Mouse (Mus musculus) forebrain, embryonic 10.5 days (tissue): ENCODE measurements around the gene Irs2. TPM values are rescaled to one million over a fixed set of nuclear protein-coding genes. Genes with fewer than 3 reads are reported as not detected.
A peak's percentile ranks its signal among the peaks of the same experiment; 100 is the strongest.

Experiments
- DNase-seq: peaks from one replicate; pipeline ENCODE4 v3.0.0-alpha.2; 2017; ENCODE audit warnings: low spot score; ENCODE audit errors: extremely low spot score
- H3K27ac ChIP-seq: fragments of 300-500 bp; sonication (generic); 2 replicates; pipeline ENCODE4 v1.5.1; 2016; ENCODE audit warnings: mild to moderate bottlenecking
- H3K27me3 ChIP-seq: fragments of 300-500 bp; sonication (generic); 2 replicates; pipeline ENCODE4 v1.6.1; 2016; ENCODE audit warnings: mild to moderate bottlenecking; ENCODE audit not compliant: poor library complexity, severe bottlenecking
- H3K36me3 ChIP-seq: fragments of 300-500 bp; sonication (generic); replicated peaks from 2 replicates; pipeline ENCODE4 v1.6.1; 2016; ENCODE audit warnings: mild to moderate bottlenecking, moderate library complexity
- H3K4me1 ChIP-seq: fragments of 300-500 bp; sonication (generic); 2 replicates; pipeline ENCODE4 v1.6.1; 2016
- H3K4me3 ChIP-seq: fragments of 300-500 bp; sonication (generic); 2 replicates; pipeline ENCODE4 v1.5.1; 2016; ENCODE audit warnings: mild to moderate bottlenecking, moderate library complexity
- H3K9me3 ChIP-seq: fragments of 300-500 bp; sonication (generic); 2 replicates; pipeline ENCODE4 v1.6.1; 2016; ENCODE audit warnings: mild to moderate bottlenecking, moderate library complexity
- WGBS: fragments of 180-500 bp; shearing (Covaris S2); methylation state at CpG from one replicate; pipeline ENCODE4 v1.1.7; 2016; 5-methylcytosine and 5-hydroxymethylcytosine counted together
- polyA plus RNA-seq: library from polyadenylated mRNA; unstranded; fragments of >200 nt; fragmentation: Nextera tagmentation; extraction: Ambion mirVana; gene quantifications from 2 replicates; pipeline ENCODE4 v1.2.1, GENCODE M21; 2016

The Irs2 gene
- polyA plus RNA-seq, 1 experiment from 2014 or later = 5.7 TPM

DNA sequence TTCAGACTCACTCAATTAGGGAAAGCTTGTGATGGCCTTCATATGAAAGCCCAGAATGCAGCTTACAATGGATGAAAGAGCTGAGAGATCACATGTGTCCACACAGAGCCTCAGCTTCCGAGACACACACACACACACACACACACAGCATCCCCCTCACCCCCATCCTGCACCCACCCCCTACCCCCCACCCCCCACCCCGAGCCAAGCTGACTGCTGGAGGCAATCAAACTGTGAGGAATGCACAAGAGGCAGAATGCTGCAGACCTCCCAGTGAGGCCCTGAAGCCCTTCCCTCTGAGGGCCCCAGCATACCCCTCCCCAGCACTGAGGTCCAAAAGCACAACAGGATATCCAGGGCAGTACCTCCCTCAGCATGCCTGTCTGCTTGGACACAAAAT, 33.6 kb downstream of the Irs2 start:
- Histone ChIP-seq H3K36me3 (no peaks in the 10 kb centered on the region), H3K4me1 (peaks cover 80% of the 10 kb centered on the region), H3K27ac (peak overlapping the region; percentile 69), H3K27me3 (peaks cover 69% of the 10 kb centered on the region), H3K4me3 (no peak overlapping the region), H3K9me3 (no peaks in the 10 kb centered on the region)
- WGBS = 10% methylated on average over 2 of the region's 2 CpGs
- DNase-seq = no peak

DNA sequence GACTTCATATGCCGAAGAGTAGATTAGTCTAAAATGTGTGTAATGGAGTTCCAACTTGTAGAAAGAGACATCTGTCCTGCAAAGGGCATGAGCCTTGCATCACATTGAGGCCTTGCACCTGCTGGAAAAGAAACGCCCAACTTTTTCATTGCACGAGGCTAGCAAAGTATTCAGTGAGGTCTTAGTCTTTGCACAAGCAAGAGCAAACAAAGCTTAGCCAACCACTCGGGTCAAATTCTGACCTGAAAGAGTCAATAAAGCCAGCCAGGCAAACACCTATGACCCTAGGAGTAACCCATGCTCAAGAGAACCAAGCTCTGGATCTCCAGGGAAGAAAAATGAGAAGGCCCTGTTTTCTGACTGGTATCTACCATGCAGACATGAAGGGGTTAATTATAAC, 34.1 kb downstream of the Irs2 start:
- peaks cover 75% of the 10 kb centered on the region for H3K4me1 ChIP-seq
- H3K27ac ChIP-seq = peak overlapping the region; percentile 83
- H3K27me3 ChIP-seq = peaks cover 65% of the 10 kb centered on the region

DNA sequence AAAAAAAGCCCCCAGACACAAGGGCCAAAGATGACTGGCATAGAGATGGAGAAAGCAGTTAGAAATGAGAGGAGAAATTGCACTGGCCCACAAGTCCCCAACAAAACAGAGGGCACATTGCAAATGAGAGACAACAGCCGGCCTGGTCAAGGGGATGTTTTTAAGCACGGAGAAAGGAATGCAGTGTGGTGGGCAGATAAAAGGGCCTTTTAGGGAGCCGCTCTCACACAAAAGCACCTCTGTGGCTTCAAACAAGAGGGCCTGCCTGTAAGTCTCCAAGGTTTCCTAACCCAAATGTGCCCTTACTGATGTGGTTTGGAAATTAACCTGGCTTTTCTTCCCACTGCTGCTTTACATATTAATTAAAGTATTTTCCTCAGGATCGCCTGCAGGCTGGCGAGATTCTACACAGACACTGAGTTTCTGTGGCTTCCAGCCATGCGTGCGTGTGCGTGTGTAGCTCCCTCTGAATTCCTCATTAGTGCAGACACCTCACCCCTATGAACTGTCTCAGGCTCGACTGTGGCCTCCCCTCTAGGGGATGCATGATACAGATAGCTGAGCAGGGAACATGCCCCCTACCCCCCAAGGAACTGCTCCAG, 35.3 kb downstream of the Irs2 start:
- Histone ChIP-seq H3K27ac (peak overlapping the region; percentile 83), H3K4me1 (peaks cover 74% of the 10 kb centered on the region), H3K27me3 (peaks cover 53% of the 10 kb centered on the region), H3K9me3 (no peaks in the 10 kb centered on the region), H3K4me3 (no peak overlapping the region; the same call in 1 of the 2 replicates), H3K36me3 (no peaks in the 10 kb centered on the region)
- DNase-seq = no peak
- 5% methylated on average over 9 of the region's 9 CpGs for WGBS

More for the DNA sequence above, 34.1 kb downstream of the Irs2 start:
- H3K9me3 ChIP-seq = no peaks in the 10 kb centered on the region
- WGBS = 65% methylated on average over 4 of the region's 4 CpGs
- DNase-seq = no peak
- H3K4me3 ChIP-seq = no peak overlapping the region
- no peaks in the 10 kb centered on the region for H3K36me3 ChIP-seq

DNA sequence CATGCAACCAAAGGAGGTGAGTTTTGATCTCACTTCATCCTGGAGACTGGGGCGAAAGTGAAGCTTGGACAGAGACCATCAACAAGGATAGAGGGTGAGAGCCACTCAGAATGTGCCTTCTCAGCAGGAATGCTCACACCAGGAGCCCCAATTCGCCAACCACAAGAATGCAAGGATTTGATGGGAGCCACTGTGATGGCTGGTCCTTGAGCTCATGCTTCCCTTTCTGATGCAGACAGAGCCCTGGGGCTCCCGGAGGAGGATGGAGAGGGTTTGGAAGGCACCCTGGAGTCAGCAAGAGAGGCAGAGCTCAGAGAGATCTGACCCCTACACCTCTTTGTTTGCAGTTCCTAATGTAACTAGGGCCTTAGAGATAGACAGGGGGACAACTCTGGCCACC, 36.3 kb downstream of the Irs2 start:
- peak overlapping the region; percentile 83 for H3K27ac ChIP-seq
- no peaks in the 10 kb centered on the region for H3K9me3 ChIP-seq
- H3K4me1 ChIP-seq = peaks cover 71% of the 10 kb centered on the region
- no peak overlapping the region for H3K4me3 ChIP-seq
- WGBS = 27% methylated on average over 3 of the region's 3 CpGs
- H3K27me3 ChIP-seq = peaks cover 46% of the 10 kb centered on the region
- no peak for DNase-seq
- no peaks in the 10 kb centered on the region for H3K36me3 ChIP-seq

DNA sequence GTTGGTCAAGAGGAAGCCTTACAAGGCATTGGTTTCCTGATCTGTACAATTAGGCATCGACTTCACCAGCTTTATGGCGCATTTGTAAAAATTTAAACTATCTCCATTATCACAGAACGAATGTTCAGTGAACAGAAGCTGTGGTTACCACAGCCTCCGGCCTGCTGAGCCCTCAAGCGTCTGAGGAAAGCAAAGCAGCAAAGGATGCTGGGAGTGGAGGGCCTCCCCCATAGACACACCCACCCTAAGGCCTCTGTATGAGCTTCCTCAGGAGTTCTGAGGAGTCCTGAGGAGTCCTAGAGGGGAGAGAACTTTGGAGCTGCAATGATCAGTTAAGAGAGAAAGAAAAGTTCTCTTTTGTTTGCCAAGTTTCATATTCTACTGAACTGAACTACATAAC, 36.7 kb downstream of the Irs2 start:
- 84% methylated on average over 5 of the region's 5 CpGs for WGBS
- no peak for DNase-seq
- H3K27me3 ChIP-seq = peaks cover 44% of the 10 kb centered on the region
- no peak overlapping the region for H3K4me3 ChIP-seq
- no peaks in the 10 kb centered on the region for H3K9me3 ChIP-seq
- H3K4me1 ChIP-seq = peaks cover 74% of the 10 kb centered on the region
- H3K27ac ChIP-seq = 0 out of 2 replicates have a peak overlapping the region, but pooled peaks have one; percentile 83
- H3K36me3 ChIP-seq = no peaks in the 10 kb centered on the region

DNA sequence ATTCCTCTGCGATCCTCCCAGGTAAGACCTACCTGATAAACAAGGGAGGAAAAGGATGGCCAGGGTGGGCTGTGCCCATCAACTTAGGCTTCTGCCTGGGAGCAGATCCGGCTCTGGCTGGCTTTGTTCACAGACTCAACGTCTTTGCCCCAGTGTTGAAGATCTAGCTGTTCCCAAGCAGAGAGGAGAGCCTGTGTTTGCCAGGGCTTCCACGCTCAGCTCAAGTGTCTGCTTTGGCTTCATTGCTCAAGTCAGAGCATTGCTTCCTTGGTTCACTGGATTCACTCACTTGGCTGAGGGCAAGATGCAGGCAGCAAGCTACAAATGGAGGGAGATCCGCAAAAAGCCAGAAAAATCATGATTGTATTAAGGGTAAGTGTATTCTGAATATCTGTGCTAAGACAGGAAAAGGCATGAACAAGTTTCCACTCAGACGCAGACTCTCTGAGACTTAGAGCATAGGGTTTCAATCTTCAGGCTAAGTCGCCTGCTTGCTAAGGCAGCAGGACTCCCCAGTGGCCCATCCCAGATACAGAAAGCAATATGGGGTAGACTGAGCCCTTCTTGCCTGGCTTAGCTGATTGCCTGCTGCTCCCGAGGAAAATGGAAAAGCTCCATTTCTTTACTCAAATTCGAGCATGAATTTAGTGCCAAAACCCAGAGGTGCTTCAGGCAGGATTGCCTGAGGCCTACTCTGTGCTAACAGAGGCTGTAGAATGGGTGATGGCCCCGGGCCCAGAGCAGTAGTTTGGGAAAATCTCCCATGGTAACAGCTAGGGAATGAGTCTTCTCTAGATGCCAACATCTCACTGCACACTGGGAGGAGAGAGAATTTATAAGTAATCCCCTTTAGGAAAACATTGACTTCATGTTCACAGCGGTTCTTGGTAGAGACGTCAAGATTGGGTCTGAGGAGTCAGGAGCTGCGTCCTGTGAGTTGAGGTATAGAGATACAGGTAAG, 37.5 kb downstream of the Irs2 start:
- H3K27me3 ChIP-seq = peaks cover 39% of the 10 kb centered on the region
- 82% methylated on average over 13 of the region's 13 CpGs for WGBS
- H3K4me3 ChIP-seq = no peak overlapping the region
- H3K9me3 ChIP-seq = no peaks in the 10 kb centered on the region
- no peak for DNase-seq
- no peaks in the 10 kb centered on the region for H3K36me3 ChIP-seq
- H3K27ac ChIP-seq = no peak overlapping the region
- H3K4me1 ChIP-seq = peaks cover 79% of the 10 kb centered on the region

DNA sequence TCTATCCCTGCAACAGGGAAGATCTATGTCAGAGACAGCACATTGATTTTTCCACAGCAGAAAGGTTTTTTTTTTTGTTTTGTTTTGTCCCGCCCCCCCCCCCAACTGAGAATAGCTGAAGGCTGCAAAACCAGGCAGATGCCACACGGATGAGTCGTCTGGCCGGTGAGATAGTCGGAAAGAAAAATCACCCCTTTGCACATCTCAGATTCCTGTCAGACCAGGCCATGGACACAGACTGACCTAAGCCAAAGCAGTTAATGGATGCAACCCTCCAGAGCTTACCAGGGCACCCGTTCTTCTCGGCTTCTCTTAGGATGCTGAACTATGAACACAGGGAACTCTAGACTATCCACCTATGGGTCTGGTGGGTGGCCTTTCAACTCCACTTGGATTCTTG, 39.6 kb downstream of the Irs2 start:
- Histone ChIP-seq H3K27ac (no peak overlapping the region), H3K36me3 (no peaks in the 10 kb centered on the region), H3K4me1 (peaks cover 79% of the 10 kb centered on the region), H3K27me3 (peaks cover 44% of the 10 kb centered on the region), H3K4me3 (no peak overlapping the region), H3K9me3 (no peaks in the 10 kb centered on the region)
- whole genome bisulfite sequencing = 55% methylated on average over 7 of the region's 7 CpGs
- no peak for DNase-seq

DNA sequence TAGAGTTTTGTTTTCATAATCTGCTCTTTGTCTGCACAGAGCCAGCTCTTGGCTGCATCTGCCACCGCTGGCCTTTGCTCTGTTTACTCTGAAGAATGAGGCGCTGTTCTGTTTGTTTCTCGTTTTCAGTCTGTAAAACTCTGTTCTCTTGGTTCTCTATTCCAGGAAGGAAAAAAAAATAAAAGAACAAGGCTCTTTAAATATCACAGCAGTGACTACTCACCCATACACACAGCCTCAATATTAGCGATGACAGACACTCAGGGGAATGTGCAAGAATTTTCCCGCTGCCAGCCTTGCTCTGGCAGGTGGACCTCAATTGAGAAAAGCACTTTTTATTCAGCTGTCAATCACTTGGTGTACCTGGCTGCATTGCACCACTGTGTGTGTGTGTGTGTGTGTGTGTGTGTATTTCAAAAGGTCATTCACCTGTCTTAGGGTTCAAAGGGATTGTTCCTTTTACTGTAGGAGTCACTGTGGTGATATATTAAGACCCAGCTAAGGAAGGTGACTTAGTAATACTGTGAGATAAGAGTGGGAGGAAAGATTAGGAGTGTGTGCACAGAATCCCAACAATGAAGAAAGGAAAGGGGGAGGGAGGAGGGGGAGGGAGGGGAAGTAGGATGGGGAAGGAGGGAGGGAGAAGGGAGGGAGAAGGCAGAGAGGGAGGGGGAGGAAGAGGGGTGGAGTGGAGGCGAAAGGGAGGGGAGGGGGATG, 42.7 kb downstream of the Irs2 start:
- H3K27ac ChIP-seq = peak overlapping the region; percentile 72
- H3K27me3 ChIP-seq = peaks cover 26% of the 10 kb centered on the region
- no peak for DNase-seq
- H3K4me3 ChIP-seq = no peak overlapping the region
- H3K4me1 ChIP-seq = peaks cover 81% of the 10 kb centered on the region
- WGBS = 18% methylated on average over 6 of the region's 6 CpGs
- H3K9me3 ChIP-seq = no peaks in the 10 kb centered on the region
- no peaks in the 10 kb centered on the region for H3K36me3 ChIP-seq

DNA sequence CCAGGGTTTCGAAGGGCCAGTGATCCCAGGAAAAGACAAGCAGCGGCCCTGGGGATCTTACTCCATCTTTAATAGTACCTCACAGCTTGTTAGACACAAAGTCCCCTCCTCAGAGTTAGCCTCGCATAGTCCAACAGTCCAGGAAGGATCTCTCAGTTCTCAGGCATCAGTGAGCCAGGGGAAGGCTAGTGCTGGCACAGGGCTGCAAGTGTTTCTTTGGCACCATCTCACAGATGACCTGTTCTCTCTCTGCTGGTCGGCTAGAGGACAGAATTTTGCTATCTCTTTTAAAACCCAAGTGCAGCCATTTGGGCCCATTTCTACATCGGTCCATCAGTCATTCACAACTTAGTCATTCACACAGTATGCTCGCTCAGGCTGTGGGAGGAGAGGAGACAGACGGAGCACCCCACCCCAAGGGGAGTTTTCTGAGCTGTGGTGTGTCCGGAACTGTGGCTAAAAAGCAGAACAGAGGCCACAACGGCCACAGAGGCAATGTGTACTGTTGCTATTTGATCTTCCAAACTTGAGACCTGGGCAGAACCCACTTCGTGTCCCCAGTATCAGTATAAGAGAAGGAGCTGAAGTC, 43.7 kb downstream of the Irs2 start:
- peaks cover 20% of the 10 kb centered on the region for H3K27me3 ChIP-seq
- no peaks in the 10 kb centered on the region for H3K9me3 ChIP-seq
- WGBS = 60% methylated on average over 10 of the region's 10 CpGs
- peak overlapping the region; percentile 72 for H3K27ac ChIP-seq
- H3K4me3 ChIP-seq = no peak overlapping the region
- H3K36me3 ChIP-seq = no peaks in the 10 kb centered on the region
- no peak for DNase-seq
- peaks cover 91% of the 10 kb centered on the region for H3K4me1 ChIP-seq

DNA sequence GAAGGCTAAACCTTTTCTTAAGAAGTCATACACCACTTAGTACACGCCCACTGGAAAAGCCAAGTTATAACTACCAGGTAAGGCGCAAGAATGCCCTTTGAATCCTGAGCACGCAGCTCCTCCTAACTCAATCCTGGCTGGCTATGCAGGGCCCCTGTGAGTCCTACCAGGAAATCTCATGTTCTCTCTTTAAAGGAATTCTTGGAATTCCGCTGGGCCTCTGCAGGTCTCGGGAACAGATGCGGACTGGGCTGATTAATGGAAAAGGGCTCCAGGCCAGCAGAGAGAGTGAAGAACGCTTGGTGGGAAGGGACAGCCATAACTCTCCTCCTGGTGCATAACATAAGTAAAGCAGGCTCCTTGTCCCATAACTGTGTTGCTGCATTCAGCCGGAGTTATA, 46.3 kb downstream of the Irs2 start:
- peak; percentile 53 for DNase-seq
- peak overlapping the region; percentile 88 for H3K27ac ChIP-seq
- H3K27me3 ChIP-seq = peaks cover 37% of the 10 kb centered on the region
- WGBS = 17% methylated on average over 8 of the region's 8 CpGs
- no peaks in the 10 kb centered on the region for H3K9me3 ChIP-seq
- peaks cover 99% of the 10 kb centered on the region for H3K4me1 ChIP-seq
- no peak overlapping the region for H3K4me3 ChIP-seq
- no peaks in the 10 kb centered on the region for H3K36me3 ChIP-seq

DNA sequence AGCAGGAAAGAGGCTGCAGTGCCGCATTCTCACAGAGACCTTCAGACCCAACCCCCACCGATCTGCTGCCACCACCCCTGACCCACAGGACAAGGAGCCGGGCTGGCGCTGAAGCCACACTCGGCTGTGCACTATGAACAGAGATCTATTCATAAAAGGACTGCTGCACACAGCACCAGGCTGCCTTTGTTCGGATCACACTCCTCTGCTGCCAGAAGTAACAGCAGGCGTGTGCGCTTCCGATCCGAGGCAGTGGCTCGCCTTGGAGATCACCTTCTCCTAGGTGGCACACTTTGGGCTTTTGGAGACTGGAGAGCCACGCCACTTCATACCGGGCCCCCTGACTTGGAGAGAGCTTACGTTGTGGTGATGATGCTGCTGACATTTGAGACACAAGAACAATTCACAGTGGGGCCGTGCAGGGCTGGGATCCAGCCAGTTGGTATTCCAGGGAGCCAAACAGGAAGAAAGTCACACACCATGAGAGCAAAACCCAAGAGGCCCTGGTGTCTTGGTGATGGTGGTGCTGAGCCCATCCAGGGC, 47.9 kb downstream of the Irs2 start:
- H3K4me3 ChIP-seq = peak overlapping the region; percentile 35
- H3K9me3 ChIP-seq = no peaks in the 10 kb centered on the region
- no peaks in the 10 kb centered on the region for H3K36me3 ChIP-seq
- DNase-seq = peak; percentile 54
- 10% methylated on average over 15 of the region's 15 CpGs for WGBS
- peak overlapping the region; percentile 88 for H3K27ac ChIP-seq
- H3K27me3 ChIP-seq = peaks cover 37% of the 10 kb centered on the region
- H3K4me1 ChIP-seq = peaks cover 88% of the 10 kb centered on the region

DNA sequence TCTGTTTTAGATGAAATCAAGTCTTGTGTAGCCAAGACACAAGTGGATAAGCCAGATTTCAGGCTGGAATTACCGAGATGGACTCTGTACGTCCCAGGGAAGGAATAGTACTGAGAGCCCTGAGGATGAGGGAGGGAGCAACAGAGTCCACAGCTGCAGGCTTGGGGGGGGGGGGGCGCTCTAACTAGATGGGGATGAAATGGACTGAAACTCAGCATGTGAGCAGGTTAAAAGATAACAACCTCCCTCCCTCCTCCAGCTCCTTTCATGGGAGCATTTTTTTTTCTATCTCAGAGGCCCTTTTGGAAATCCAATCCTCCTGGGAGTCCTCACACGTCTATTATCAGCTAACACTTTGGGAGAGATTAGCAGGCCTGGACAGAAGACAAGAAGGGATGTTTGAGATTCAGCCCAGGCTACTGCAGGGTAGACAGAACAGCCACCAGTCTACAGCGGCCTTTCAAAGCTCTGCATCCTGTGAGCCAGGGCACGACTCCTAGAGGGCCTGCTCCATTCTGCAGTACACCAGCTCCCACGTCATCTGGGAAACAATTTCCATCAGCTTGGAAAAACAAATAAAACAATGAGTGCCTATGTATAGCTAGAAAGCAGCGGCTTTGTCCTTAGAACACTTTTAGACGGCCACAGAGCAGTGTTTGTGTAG, 50.8 kb downstream of the Irs2 start:
- 24% methylated on average over 9 of the region's 9 CpGs for WGBS
- no peaks in the 10 kb centered on the region for H3K36me3 ChIP-seq
- peak overlapping the region; percentile 67 for H3K27ac ChIP-seq
- peaks cover 75% of the 10 kb centered on the region for H3K4me1 ChIP-seq
- H3K27me3 ChIP-seq = peaks cover 38% of the 10 kb centered on the region
- no peak for DNase-seq
- H3K9me3 ChIP-seq = no peaks in the 10 kb centered on the region
- H3K4me3 ChIP-seq = no peak overlapping the region
